Mouse (Mus musculus) heart, adult 11 months (tissue): ENCODE data around the gene 6430571L13Rik.

Experiments used
- DNase-seq: peaks from one replicate; pipeline ENCODE4 v3.0.0; 2022

6430571L13Rik gene

GRCm38 (mm10) chr9:107340911-107341645, 676 bp downstream of the 6430571L13Rik start:
- DNase-seq: no peak

GRCm38 (mm10) chr9:107342201-107342709, 1.9 kb downstream of the 6430571L13Rik start:
- DNase-seq: no peak

DNA sequence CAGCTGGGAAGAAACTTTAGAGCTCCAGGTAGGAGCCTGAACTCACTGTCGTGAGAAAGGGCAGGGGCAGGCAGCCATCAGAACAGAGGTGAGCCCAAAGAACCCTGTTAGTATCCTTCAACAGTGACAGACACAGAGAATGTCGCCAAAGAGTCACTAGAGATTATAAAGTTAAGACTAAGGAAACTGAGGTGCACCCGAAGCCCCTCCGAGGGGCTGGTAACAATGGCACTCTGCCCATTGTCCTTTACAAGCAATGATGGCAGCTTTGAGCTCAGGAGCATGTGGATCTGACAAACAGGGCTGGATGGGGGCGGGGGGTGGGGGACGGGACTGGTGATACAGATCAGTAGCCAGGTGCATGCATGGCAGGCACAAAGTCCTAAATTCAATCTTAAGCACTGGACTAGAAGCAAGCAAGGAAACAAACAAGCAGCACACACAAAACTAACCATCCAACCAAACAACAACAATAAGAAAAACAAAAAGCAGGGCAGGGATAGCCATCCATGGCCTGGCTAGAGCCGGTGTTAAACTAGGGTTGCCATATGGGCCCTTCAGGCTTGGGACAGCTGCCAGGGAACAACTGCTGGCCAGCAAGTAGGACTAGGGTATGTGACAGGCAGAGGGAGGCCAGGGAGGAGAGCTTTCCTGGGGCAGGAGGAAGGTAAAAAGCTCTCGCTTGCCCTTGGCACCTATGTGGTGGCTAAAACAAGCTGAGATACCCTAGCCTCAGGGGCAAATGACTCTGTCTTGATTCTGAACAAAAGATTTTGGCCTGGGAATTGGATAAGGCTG, 2.9 kb downstream of the 6430571L13Rik start:
- DNase-seq: peak; percentile 95

DNA sequence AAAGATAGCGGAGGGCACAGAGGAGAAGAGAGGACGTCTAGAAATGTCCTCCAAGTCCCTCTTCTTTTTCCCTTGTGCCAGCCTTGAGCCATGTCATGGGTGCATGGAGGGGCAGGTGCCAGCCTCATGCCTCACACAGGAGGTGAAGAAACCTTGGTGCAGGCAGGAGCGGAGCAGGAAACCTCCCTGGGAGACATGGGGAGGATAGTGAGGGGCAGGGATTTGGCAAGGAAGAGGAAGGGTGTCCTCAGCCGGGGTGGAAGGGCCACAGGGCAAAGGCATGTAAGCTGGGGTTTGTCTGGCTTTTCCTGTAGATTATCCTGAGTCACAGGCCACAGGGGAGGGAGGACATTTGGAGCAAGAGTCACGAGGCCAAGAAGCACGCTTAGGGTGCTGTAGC, 3.6 kb downstream of the 6430571L13Rik start:
- no peak for DNase-seq

DNA sequence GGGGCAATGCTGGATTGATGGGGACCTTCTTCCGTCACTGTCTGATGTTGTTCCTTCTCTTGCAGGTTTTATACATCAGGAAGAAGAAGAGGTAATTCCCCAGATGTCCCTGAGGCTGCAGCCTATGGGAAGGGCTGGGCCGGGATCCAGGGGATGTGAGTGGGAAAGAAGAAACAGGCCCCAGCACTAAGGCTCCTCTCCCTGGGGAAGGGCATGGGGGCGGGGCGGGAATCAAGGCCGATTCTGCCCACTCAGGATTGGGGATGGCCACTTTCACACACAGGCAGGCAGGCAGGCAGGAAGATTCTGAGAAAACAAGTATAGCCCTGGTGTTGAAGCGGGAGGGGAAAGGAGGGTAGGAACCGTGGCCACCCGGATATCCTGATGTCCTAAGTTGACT, 5.7 kb downstream of the 6430571L13Rik start:
- no peak for DNase-seq

- DNase-seq: no peak
Observed at GRCm38 (mm10) chr9:107347586-107348183, 7.3 kb downstream of the 6430571L13Rik start.

DNA sequence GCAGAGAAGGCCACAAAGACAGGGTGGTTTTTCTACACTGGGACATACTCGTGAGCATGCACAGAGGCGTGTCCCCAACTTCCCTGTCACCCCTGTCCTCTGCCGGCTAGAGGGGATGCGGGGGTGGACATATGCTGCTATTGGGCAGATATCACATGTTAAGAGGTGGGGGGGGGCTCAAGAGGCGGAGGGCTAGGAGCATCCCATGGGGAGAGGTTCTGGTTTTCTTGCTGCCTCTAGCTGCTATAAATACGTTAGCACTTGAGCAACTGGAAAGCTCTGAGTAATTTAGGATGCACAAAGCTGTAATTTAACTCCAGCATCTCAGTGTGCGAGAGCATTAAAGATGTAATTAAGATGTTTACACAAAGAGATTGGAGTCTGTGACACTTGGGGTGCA, 8.9 kb downstream of the 6430571L13Rik start:
- DNase-seq: no peak

- DNase-seq: no peak
Observed at GRCm38 (mm10) chr9:107354826-107355225, 14.4 kb downstream of the 6430571L13Rik start.

DNA sequence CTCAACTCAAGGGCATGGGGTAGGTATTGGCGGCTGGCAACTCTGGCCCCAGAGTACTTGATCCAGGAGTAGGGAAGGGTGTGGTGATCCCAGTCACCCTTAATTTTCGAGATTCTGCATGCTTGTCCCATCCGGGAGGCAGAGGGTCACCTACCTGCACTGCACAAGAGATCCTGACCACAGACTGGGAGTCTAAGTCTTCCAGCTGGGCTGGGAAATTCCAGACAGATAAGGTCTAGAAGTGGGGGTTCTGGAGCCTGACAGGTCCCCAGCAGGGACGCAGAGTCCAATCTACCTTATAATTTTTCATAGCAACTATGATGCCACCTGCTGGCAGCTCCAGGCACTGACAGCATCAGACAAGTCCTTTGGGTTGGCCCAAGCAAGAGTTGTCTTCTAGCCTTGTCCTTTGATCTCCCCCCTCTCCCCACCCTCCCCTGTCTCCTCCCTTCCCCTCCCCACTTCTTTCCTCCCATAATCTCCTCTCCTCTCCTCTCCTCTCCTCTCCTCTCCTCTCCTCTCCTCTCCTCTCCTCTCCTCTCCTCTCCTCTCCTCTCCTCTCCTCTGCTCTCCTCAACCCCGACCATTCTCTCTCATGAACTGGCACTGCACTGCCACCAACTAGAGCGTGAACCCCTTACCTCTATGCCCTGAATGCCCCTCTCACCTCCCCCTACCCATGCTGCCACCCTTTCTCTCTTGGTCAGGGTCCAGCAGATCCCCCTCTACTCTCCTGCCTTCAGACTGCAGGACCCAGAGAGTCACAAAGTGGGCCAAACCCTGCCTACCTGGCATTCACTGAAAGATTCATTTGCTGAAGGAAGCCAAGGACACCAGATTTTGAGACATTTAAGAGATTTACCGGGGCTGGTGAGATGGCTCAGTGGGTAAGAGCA, 15.7 kb downstream of the 6430571L13Rik start:
- no peak for DNase-seq

DNA sequence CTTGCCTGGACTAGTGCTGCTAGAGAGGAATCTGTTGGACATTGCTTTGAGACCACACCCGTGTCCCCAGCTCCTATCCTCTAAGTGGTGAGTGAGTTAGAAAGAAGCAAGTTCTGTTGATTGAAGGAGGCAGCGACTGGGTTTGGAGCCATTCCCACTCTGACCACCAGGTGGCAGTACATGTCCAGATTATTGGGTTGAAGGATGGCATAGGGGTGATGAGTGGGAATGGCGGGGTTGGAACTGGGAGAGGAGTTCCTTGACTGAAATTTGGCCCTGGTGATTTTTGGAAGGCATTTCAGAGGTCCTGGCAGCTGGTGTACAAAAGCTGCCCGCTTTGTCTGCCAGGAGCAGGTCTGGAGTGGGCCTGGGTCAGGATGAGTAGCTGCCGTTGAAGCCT, 17.2 kb downstream of the 6430571L13Rik start:
- no peak for DNase-seq

- no peak for DNase-seq
Observed at GRCm38 (mm10) chr9:107360989-107361388, 20.6 kb downstream of the 6430571L13Rik start.

DNA sequence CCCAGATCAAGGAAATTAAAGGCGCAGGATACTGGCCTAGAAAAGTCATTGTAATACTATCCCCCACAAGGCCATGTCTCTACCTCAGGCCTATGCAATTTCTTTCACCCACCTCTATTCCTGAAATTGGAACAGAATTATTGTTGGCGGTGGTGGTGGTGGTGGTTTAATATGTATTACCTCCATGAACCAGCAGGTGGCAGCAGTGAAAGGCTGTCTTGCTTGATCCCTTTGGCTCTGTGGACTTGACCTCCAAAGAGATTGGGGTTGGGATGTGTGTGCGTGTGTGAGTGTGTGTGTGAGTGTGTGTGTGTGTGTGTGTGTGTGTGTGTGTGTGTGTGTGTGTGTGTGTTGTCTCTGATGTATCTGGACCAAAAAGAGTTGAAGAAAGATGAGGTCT, 26.2 kb downstream of the 6430571L13Rik start:
- no peak for DNase-seq

- DNase-seq: no peak
Observed at GRCm38 (mm10) chr9:107368302-107368701, 27.9 kb downstream of the 6430571L13Rik start.

DNA sequence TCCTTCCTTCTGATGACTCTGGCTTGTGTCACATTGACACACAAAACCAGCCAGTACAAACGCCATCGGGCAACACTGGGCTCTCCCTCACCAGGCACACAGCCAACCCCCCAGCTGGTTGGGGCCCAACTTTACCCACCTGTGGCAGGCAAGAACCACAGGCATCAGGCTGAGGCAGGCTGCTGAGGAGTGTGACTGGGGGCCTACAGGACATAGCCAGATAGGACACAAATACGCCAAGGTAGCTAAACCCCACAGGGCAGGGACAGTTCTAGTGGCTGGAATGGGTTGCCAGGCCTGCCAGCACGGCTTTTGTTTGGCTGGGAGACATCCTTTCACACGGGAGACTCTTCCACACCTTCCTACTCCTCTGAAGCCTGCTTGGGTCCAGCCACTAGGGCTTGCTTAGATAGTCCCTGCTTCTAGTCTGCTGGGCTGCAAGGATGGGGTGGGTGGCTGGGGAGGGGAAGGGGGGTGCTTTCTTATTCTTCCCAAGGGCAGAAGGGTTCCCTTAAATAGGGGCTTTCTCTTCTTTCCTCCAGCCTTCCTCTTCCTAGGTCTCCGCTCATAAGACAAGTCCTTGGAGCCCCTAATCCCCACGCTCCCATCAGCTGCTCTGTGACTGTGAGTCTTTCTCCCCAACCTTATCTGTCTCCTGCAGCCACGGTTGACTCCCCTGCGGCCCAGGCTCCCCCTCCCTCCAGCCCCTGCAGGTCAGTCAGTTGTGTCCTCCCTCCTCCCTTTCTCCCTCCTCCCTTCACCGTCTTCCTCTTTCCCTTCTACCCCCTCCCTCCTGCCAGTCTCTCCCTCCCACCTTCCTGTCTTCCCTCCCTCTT, 29.1 kb downstream of the 6430571L13Rik start:
- DNase-seq: no peak

- DNase-seq: no peak
Observed at GRCm38 (mm10) chr9:107370106-107370463, 29.7 kb downstream of the 6430571L13Rik start.

- DNase-seq: no peak
Observed at GRCm38 (mm10) chr9:107372441-107372840, 32.0 kb downstream of the 6430571L13Rik start.

- DNase-seq: no peak
Observed at GRCm38 (mm10) chr9:107374623-107375022, 34.2 kb downstream of the 6430571L13Rik start.

DNA sequence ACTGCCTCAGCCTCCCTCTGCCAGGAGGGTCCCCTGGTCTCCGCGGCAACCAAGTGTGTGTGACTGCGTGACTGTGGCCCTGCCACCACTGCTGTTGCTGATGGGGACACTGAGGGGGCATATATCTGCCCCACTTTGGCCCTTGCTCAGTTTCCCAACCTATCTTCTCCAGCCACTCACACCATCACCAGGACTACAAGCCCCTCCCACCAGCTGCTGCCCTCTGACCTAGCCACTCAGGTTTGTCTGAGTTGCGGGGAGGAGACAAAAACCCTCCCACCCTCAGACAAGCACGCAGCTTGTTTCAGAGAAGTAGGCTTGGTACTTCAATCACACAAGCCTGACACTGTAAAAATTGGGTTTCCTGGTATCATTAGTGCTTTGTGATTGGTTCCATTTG, 35.0 kb downstream of the 6430571L13Rik start:
- no peak for DNase-seq

DNA sequence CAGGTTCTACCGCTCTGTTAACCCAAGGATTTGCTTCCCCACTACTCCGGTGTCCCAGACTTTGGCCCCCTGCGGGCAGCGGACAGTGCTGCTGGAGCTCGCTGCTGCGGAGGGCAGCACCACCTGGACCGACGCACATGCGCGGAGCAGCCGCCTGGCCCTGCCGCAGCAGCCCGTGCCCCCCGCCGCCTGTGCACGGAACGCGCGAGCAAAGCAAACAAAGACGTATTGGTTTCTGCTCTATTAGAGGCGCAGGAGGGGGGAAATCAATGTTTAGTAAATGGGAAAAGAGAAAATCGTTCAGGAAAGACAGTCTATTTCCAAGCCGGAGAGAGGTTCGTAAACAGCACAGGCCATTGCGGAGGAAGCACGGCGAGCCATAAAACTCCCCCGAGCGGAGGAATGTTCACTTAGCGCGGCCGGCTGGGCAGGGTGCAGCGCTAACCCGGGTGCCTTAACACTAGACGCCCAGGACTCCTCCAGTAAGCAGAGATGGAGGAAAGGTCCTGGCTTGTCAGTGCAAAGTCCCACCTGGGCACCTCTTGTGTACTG, 37.6 kb downstream of the 6430571L13Rik start:
- no peak for DNase-seq

DNA sequence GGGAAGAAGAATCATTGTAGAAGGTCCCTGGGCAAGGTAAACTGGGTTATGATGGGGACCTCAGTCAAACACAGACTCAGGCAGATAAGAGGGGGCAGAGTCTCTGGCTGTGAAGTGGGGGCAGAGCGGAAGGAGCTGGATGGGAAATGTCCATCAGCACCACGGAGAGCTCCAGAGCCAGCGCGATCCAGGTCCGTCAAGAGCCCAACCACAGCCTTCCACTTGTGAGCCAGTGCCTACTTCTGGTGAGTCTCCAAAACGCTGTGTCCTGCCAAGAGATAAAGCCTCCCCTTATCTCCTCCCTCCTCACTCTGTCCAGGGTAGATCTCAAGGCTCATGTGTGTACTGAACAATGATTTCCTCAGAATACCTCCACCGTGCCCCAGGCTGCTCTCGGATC, 41.3 kb downstream of the 6430571L13Rik start:
- peak; percentile 91 for DNase-seq

- DNase-seq: no peak
Observed at GRCm38 (mm10) chr9:107384396-107384795, 44.0 kb downstream of the 6430571L13Rik start.
